Comparison of ENCODE assay signal across 8 mouse cellular contexts in the genomic region with DNA sequence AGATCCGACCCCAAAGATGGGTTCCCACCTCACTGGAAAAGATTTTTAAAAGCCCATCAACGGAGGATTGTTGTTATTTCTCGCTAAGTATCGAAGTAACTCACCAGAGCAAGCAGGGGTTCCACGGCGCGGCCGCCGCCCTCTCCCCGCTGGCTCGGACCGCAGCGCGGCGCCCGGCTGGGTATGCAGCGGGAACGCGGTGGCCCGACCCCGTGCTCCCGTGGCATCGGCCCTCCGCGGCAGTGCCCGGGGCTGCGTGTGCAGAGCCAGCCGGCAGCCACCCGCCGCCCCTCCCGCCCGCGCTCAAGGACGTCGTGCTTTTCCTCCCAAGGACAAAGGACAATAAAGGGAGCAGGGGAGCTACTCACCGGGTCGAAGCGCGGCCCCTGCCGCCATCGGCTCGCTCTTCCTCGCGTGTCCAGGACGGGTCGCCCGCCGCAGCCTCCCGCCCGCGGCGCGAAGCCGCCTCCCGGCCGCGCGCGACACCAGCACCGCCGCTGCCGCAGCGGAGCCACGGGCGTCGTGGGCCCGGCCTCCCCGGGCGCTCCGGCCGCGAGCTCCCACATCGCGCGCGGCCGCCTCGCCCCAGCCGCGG. TPM values are rescaled to one million over a fixed set of nuclear protein-coding genes. Genes with fewer than 3 reads are reported as not detected.
DNase-seq lines count a peak whose midpoint lies in the region; ATAC-seq and TF ChIP-seq lines count a peak whose summit lies in the region.

No protein-coding gene starts in this region.

- H3K36me3 ChIP-seq in forebrain, postnatal 0 days (ENCODE audit: insufficient read depth), result no peaks in the 10 kb centered on the region
- H3K36me3 ChIP-seq in intestine, embryonic 16.5 days (ENCODE audit: control insufficient read depth, insufficient read depth, low read length), result no peaks in the 10 kb centered on the region
- no peaks in the 10 kb centered on the region for H3K36me3 ChIP-seq in liver, embryonic 11.5 days (ENCODE audit: control insufficient read depth, insufficient read depth, low read length)

- no peaks in the 10 kb centered on the region for H3K9me3 ChIP-seq in forebrain, postnatal 0 days (ENCODE audit: low read length)
- no peaks in the 10 kb centered on the region for H3K9me3 ChIP-seq in intestine, embryonic 16.5 days (ENCODE audit: control insufficient read depth, low read length)
- no peaks in the 10 kb centered on the region for H3K9me3 ChIP-seq in liver, embryonic 11.5 days (ENCODE audit: control insufficient read depth, low read length)

- no peak for TF ChIP-seq CTCF in lung, adult 2 months (IDR thresholded peaks at IDR 0.05; ENCODE audit: insufficient read depth, low read length)
- TF ChIP-seq CTCF in forebrain, postnatal 0 days (IDR thresholded peaks at IDR 0.05; ENCODE audit: low read depth), result no peak
- no peak for TF ChIP-seq CTCF in olfactory bulb, adult 2 months (IDR thresholded peaks at IDR 0.05; ENCODE audit: insufficient read depth, low read depth, low read length)

- TF ChIP-seq POLR2A in lung, adult 2 months (IDR thresholded peaks at IDR 0.05; ENCODE audit: borderline replicate concordance, extremely low read depth, low read depth, low read length), result no peak
- no peak for TF ChIP-seq POLR2A in olfactory bulb, adult 2 months (IDR thresholded peaks at IDR 0.05; ENCODE audit: insufficient read depth, low read depth, low read length)

- under 1% methylated on average over 80 of the region's 80 CpGs for WGBS in lung, adult 2 months
- 1% methylated on average over 61 of the region's 80 CpGs for WGBS in forebrain, postnatal 0 days
- 0% methylated on average over 69 of the region's 80 CpGs for WGBS in intestine, embryonic 16.5 days
- WGBS in liver, embryonic 11.5 days, result under 1% methylated on average over 77 of the region's 80 CpGs
- 3% methylated on average over 80 of the region's 80 CpGs for WGBS in olfactory bulb, adult 2 months

- H3K4me1 ChIP-seq in lung, adult 2 months (ENCODE audit: control insufficient read depth, insufficient read depth, low read length), result peaks cover 3% of the 10 kb centered on the region
- H3K4me1 ChIP-seq in forebrain, postnatal 0 days (ENCODE audit: insufficient read depth), result peaks cover 10% of the 10 kb centered on the region
- peaks cover 5% of the 10 kb centered on the region for H3K4me1 ChIP-seq in intestine, embryonic 16.5 days (ENCODE audit: control insufficient read depth, insufficient read depth, low read length)
- peaks cover 13% of the 10 kb centered on the region for H3K4me1 ChIP-seq in liver, embryonic 11.5 days (replicated peaks; ENCODE audit: control insufficient read depth, insufficient read depth, low read length)
- no peaks in the 10 kb centered on the region for H3K4me1 ChIP-seq in olfactory bulb, adult 2 months (ENCODE audit: control insufficient read depth, insufficient read depth, low read length)

- peak overlapping the region; percentile 88 for H3K4me3 ChIP-seq in lung, adult 2 months (replicated peaks; ENCODE audit: extremely low read depth, low read depth, low read length)
- peak overlapping the region; percentile 100 for H3K4me3 ChIP-seq in forebrain, postnatal 0 days (ENCODE audit: low read depth, low read length)
- peak overlapping the region; percentile 100 for H3K4me3 ChIP-seq in intestine, embryonic 16.5 days (ENCODE audit: low read length)
- H3K4me3 ChIP-seq in liver, embryonic 11.5 days (ENCODE audit: low read depth, low read length), result peak overlapping the region; percentile 100
- peak overlapping the region; percentile 96 for H3K4me3 ChIP-seq in olfactory bulb, adult 2 months (ENCODE audit: insufficient read depth, low read depth, low read length)

- DNase-seq in lung, adult 2 months, result peak; percentile 68
- no peak for DNase-seq in lung, postnatal 14 days
- DNase-seq in cerebellum, adult 11 months, result peak; percentile 62
- DNase-seq in forebrain, postnatal 0 days, result no peak
- DNase-seq in liver, embryonic 11.5 days (ENCODE audit: low spot score), result peak; percentile 67
- DNase-seq in thymus, postnatal 4 days, result peak; percentile 77

- peak overlapping the region; percentile 100 for H3K27ac ChIP-seq in forebrain, postnatal 0 days (ENCODE audit: low read depth, low read length)
- peak overlapping the region; percentile 100 for H3K27ac ChIP-seq in intestine, embryonic 16.5 days (ENCODE audit: low read length)
- peak overlapping the region; percentile 100 for H3K27ac ChIP-seq in liver, embryonic 11.5 days (ENCODE audit: low read depth, low read length)
- H3K27ac ChIP-seq in olfactory bulb, adult 2 months (ENCODE audit: insufficient read depth, low read depth, low read length), result peak overlapping the region; percentile 99

- H3K27me3 ChIP-seq in forebrain, postnatal 0 days (ENCODE audit: insufficient read depth, low read length), result no peaks in the 10 kb centered on the region
- H3K27me3 ChIP-seq in intestine, embryonic 16.5 days (replicated peaks; ENCODE audit: control insufficient read depth, insufficient read depth, low read length), result no peaks in the 10 kb centered on the region
- H3K27me3 ChIP-seq in liver, embryonic 11.5 days (replicated peaks; ENCODE audit: control insufficient read depth, insufficient read depth, low read length), result no peaks in the 10 kb centered on the region

- peak overlapping the region; percentile 100 for H3K9ac ChIP-seq in forebrain, postnatal 0 days
- H3K9ac ChIP-seq in intestine, embryonic 16.5 days (ENCODE audit: low read depth, low read length), result peak overlapping the region; percentile 100
- peak overlapping the region; percentile 100 for H3K9ac ChIP-seq in liver, embryonic 11.5 days (ENCODE audit: low read depth, low read length)

- ATAC-seq in forebrain, postnatal 0 days, result peak; percentile 5
- ATAC-seq in intestine, embryonic 16.5 days, result peak; percentile 2
- ATAC-seq in liver, embryonic 11.5 days (replicated peaks; ENCODE audit: low FRiP score), result no peak

- no peak overlapping the region for H3K4me2 ChIP-seq in forebrain, postnatal 0 days (ENCODE audit: low read depth)
- no peak overlapping the region for H3K4me2 ChIP-seq in intestine, embryonic 16.5 days (ENCODE audit: low read depth, low read length)
- peak overlapping the region; percentile 93 for H3K4me2 ChIP-seq in liver, embryonic 11.5 days

RNA-seq across cellular contexts. Expression of a gene that starts 16.1 kb away (rescaled TPM):
- 41.0 and 48.5 TPM in 2 replicates for polyA plus RNA-seq in lung, adult 2 months (2012; rRNA removed)
- total RNA-seq in forebrain, postnatal 0 days (2014; rRNA removed), result 31.9 and 53.9 TPM in 2 replicates
- 20.2 and 32.0 TPM in 2 replicates for polyA plus RNA-seq in forebrain, postnatal 0 days (2015; fragmentation: Nextera tagmentation; extraction: Ambion mirVana)
- 40.1 and 41.1 TPM in 2 replicates for polyA plus RNA-seq in intestine, embryonic 16.5 days (2015; fragmentation: Nextera tagmentation; extraction: Ambion mirVana)
- polyA plus RNA-seq in liver, embryonic 11.5 days (2014; fragmentation: Nextera tagmentation; extraction: Ambion mirVana), result 30.9 and 34.5 TPM in 2 replicates
- 211 and 544 TPM in 2 replicates for polyA plus RNA-seq in olfactory bulb, adult 2 months (2012; ENCODE audit: insufficient read depth, insufficient read length, low replicate concordance, missing spikeins)

Comparison
In these comparisons a context has a peak if more than half of its experiments do, and no peak if none do; other contexts are left out.
1. DNase-seq: peak in lung, adult 2 months (single experiment), cerebellum, adult 11 months (single experiment), liver, embryonic 11.5 days (single experiment) and thymus, postnatal 4 days (single experiment); none in lung, postnatal 14 days (single experiment) and forebrain, postnatal 0 days (single experiment).
2. Peak in every context shown above with its lines, with median percentiles within 50 percentile points of each other: H3K4me3 ChIP-seq, H3K27ac ChIP-seq and H3K9ac ChIP-seq.